Mouse (Mus musculus): Measurements from ENCODE around the gene Npcd. TPM values are rescaled to one million over a fixed set of nuclear protein-coding genes. Genes with fewer than 3 reads are reported as not detected.

Gene Npcd
- polyA plus RNA-seq, 1 experiment from 2014 or later: 0.17 TPM

- no peak overlapping the region for H3K4me3 ChIP-seq
- H3K9me3 ChIP-seq: no peaks in the 10 kb centered on the region
- DNase-seq (ENCODE audit: low spot score): no peak
- H3K27me3 ChIP-seq (ENCODE audit: insufficient read depth, poor library complexity, severe bottlenecking): peaks cover 55% of the 10 kb centered on the region
- peaks cover 26% of the 10 kb centered on the region for H3K4me1 ChIP-seq (replicated peaks)
- no peak overlapping the region for H3K27ac ChIP-seq
- no peaks in the 10 kb centered on the region for H3K36me3 ChIP-seq
- WGBS: 91% methylated on average over 9 of the region's 9 CpGs
Observed at GRCm38 (mm10) chr15:79793076-79793475, 41.0 kb downstream of the Npcd start.

DNA sequence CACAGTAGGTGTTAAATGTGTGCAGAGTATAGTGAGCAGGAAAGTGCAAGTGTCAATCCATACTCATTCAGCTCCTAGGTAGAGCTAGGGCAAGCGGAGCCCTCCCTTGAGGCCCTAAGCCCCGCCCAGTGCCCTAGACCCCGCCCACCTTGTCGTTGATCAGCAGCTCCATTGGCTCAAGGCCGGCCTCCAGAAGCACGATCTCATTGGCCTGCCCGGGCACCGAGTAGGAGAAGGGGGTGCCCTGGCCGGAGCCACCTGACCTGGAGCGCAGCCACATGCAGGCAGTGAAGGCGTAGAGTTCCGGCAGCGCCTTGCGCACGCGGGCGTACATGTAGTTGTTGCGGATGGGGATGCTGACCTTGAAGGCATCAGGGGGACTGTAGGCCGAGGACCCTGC is 41.6 kb downstream of the Npcd start:
- peaks cover 55% of the 10 kb centered on the region for H3K27me3 ChIP-seq (ENCODE audit: insufficient read depth, poor library complexity, severe bottlenecking)
- WGBS: 21% methylated on average over 19 of the region's 19 CpGs
- DNase-seq (ENCODE audit: low spot score): peak; percentile 61

DNA sequence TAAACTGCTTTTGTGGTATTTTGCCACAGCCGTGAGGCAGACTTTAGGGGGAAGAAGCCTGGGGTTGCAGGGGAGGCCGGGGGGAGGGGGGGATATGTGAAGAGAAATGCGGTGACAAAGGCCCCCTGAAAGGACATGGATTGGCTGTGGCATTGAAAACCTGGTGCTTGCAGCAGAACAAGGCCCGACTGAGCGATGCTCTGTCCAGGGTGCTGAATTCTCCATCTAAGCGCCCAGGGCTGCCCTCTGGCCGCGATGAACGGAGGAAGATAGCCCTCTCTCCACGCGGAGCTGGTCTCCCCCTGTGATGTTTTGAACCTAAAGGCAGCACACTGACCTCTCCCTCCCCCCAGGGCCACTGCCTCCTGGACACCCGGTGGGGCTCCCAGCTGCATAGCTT is 42.5 kb downstream of the Npcd start:
- peaks cover 42% of the 10 kb centered on the region for H3K4me1 ChIP-seq (replicated peaks)
- no peak overlapping the region for H3K4me3 ChIP-seq
- H3K36me3 ChIP-seq: no peaks in the 10 kb centered on the region
- no peak overlapping the region for H3K27ac ChIP-seq
- no peaks in the 10 kb centered on the region for H3K9me3 ChIP-seq
- peak; percentile 75 for DNase-seq (ENCODE audit: low spot score)
- peaks cover 57% of the 10 kb centered on the region for H3K27me3 ChIP-seq (ENCODE audit: insufficient read depth, poor library complexity, severe bottlenecking)
- 4% methylated on average over 12 of the region's 12 CpGs for WGBS

More for the DNA sequence above, 41.6 kb downstream of the Npcd start:
- no peaks in the 10 kb centered on the region for H3K9me3 ChIP-seq
- H3K36me3 ChIP-seq: no peaks in the 10 kb centered on the region
- H3K4me3 ChIP-seq: peak overlapping the region; percentile 11
- no peak overlapping the region for H3K27ac ChIP-seq
- peaks cover 32% of the 10 kb centered on the region for H3K4me1 ChIP-seq (replicated peaks)

GRCm38 (mm10) chr15:79790905-79791304 is 43.1 kb downstream of the Npcd start:
- 85% methylated on average over 6 of the region's 6 CpGs for WGBS

DNA sequence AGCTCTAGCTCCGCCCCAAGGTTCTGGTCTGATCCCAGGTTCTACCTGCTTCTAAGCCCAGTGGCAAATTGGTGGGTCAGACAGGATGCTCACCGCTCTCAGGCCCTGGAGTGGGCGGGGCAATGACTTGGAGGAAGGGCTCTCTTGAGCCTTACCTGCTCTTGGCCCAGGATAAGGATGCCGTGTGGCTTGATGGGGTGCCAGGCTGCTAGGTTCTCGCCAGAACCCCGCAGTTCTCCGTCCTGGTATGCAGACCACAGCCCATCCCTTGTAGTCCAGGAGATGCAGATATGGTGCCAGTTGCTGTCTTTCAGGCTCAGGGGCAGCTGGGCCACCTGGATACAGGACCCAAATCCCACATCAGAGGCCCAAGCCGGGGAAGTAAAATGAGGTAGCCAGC is 43.9 kb downstream of the Npcd start:
- H3K9me3 ChIP-seq: no peaks in the 10 kb centered on the region
- no peak overlapping the region for H3K4me3 ChIP-seq
- no peak overlapping the region for H3K27ac ChIP-seq
- H3K27me3 ChIP-seq (ENCODE audit: insufficient read depth, poor library complexity, severe bottlenecking): peaks cover 50% of the 10 kb centered on the region
- WGBS: 57% methylated on average over 8 of the region's 8 CpGs
- no peaks in the 10 kb centered on the region for H3K36me3 ChIP-seq
- peaks cover 48% of the 10 kb centered on the region for H3K4me1 ChIP-seq (replicated peaks)
- no peak for DNase-seq (ENCODE audit: low spot score)

More at GRCm38 (mm10) chr15:79790905-79791304, 43.1 kb downstream of the Npcd start:
- no peaks in the 10 kb centered on the region for H3K36me3 ChIP-seq
- H3K4me3 ChIP-seq: no peak overlapping the region
- peaks cover 53% of the 10 kb centered on the region for H3K27me3 ChIP-seq (ENCODE audit: insufficient read depth, poor library complexity, severe bottlenecking)
- H3K4me1 ChIP-seq (replicated peaks): peaks cover 46% of the 10 kb centered on the region
- DNase-seq (ENCODE audit: low spot score): no peak
- no peak overlapping the region for H3K27ac ChIP-seq
- no peaks in the 10 kb centered on the region for H3K9me3 ChIP-seq

DNA sequence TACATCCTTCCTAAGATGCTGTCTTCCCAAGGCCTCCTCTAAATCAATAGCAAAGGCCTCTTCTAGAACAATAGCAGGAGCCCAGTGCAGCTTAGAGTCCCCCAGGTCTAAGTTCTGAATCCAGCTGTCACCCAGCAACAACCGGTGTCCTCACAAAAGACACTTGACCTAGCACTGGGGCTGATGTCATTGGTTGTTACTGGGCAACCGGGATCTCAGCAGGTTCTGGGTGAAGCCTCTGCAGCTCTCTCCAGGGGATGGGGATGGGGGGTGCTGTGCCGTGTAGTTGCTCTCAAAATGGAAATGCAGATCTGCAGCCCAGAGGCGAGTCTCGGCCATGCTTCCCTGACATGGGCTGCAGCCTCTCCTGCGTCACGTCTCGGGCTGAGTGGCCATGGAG is 46.2 kb downstream of the Npcd start:
- WGBS: 58% methylated on average over 8 of the region's 8 CpGs
- DNase-seq (ENCODE audit: low spot score): peak; percentile 17
- Histone ChIP-seq H3K4me1 (replicated peaks) (peaks cover 41% of the 10 kb centered on the region), H3K27me3 (ENCODE audit: insufficient read depth, poor library complexity, severe bottlenecking) (peaks cover 31% of the 10 kb centered on the region), H3K27ac (peak overlapping the region; percentile 74), H3K9me3 (no peaks in the 10 kb centered on the region), H3K4me3 (no peak overlapping the region), H3K36me3 (no peaks in the 10 kb centered on the region)

DNA sequence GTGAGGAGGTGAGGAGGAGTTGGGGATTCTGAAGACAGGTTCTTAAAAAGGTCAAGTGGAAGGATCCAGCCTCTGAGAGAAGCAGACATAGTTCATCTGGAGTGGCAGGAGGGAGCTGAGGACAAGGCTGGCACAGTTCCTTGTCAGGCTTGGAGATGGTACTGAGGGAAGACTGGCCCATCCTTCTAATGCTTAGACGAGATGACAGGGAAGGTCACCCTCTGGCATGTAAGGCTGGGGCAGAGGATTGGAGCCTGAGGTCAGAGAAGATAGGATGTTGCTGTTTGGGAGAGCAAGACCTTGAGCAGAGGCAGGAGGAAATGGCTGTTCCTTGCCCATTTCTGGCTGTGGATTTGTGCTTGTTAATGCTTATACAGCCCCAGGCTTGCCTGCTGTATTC is 49.0 kb downstream of the Npcd start:
- 63% methylated on average over 1 of the region's 1 CpGs for WGBS

GRCm38 (mm10) chr15:79777749-79778148 is 56.3 kb downstream of the Npcd start, which contains the start of gene Dnal4:
Dnal4 (minus strand) TSS chr15:79777849.
- no peak within 1 kb of the TSS for H3K4me3 ChIP-seq
- H3K27me3 ChIP-seq (ENCODE audit: insufficient read depth, poor library complexity, severe bottlenecking): no peaks in the 10 kb centered on the region
- no peak within 1 kb of the TSS for H3K27ac ChIP-seq
- H3K9me3 ChIP-seq: peaks cover 3% of the 10 kb centered on the region; the same call in 1 of the 2 replicates
- H3K4me1 ChIP-seq (replicated peaks): peaks cover 26% of the 10 kb centered on the region
- H3K36me3 ChIP-seq: no peaks in the 10 kb centered on the region
- DNase-seq (ENCODE audit: low spot score): no peak

More for the DNA sequence above, 49.0 kb downstream of the Npcd start:
- Histone ChIP-seq H3K4me3 (no peak overlapping the region), H3K4me1 (replicated peaks) (peaks cover 25% of the 10 kb centered on the region), H3K27ac (no peak overlapping the region), H3K27me3 (ENCODE audit: insufficient read depth, poor library complexity, severe bottlenecking) (0 out of 2 replicates have a peak, but pooled peaks cover 4% of the 10 kb centered on the region), H3K36me3 (no peaks in the 10 kb centered on the region), H3K9me3 (no peaks in the 10 kb centered on the region)
- DNase-seq (ENCODE audit: low spot score): no peak

- H3K36me3 ChIP-seq: no peaks in the 10 kb centered on the region
- no peak overlapping the region for H3K27ac ChIP-seq
- peaks cover 3% of the 10 kb centered on the region; the same call in 1 of the 2 replicates for H3K9me3 ChIP-seq
- H3K4me1 ChIP-seq (replicated peaks): peaks cover 29% of the 10 kb centered on the region
- no peaks in the 10 kb centered on the region for H3K27me3 ChIP-seq (ENCODE audit: insufficient read depth, poor library complexity, severe bottlenecking)
- WGBS: 63% methylated on average over 7 of the region's 7 CpGs
- no peak for DNase-seq (ENCODE audit: low spot score)
- no peak overlapping the region for H3K4me3 ChIP-seq
Observed at GRCm38 (mm10) chr15:79775662-79776061, 58.4 kb downstream of the Npcd start.

- Histone ChIP-seq H3K4me3 (peak overlapping the region; percentile 74), H3K9me3 (peaks cover 3% of the 10 kb centered on the region; the same call in 1 of the 2 replicates), H3K36me3 (no peaks in the 10 kb centered on the region), H3K4me1 (replicated peaks) (peaks cover 29% of the 10 kb centered on the region), H3K27me3 (ENCODE audit: insufficient read depth, poor library complexity, severe bottlenecking) (no peaks in the 10 kb centered on the region), H3K27ac (peak overlapping the region; percentile 91)
- DNase-seq (ENCODE audit: low spot score): peak; percentile 95
- WGBS: under 1% methylated on average over 50 of the region's 50 CpGs
Observed at GRCm38 (mm10) chr15:79774117-79775027, 59.7 kb downstream of the Npcd start.

GRCm38 (mm10) chr15:79770629-79771240 is 63.3 kb downstream of the Npcd start:
- WGBS: 93% methylated on average over 21 of the region's 21 CpGs
- H3K4me3 ChIP-seq: no peak overlapping the region
- 0 out of 2 replicates have a peak, but pooled peaks cover 2% of the 10 kb centered on the region for H3K36me3 ChIP-seq
- H3K27ac ChIP-seq: no peak overlapping the region
- H3K9me3 ChIP-seq: no peaks in the 10 kb centered on the region
- peaks cover 31% of the 10 kb centered on the region for H3K4me1 ChIP-seq (replicated peaks)
- no peaks in the 10 kb centered on the region for H3K27me3 ChIP-seq (ENCODE audit: insufficient read depth, poor library complexity, severe bottlenecking)
- no peak for DNase-seq (ENCODE audit: low spot score)

DNA sequence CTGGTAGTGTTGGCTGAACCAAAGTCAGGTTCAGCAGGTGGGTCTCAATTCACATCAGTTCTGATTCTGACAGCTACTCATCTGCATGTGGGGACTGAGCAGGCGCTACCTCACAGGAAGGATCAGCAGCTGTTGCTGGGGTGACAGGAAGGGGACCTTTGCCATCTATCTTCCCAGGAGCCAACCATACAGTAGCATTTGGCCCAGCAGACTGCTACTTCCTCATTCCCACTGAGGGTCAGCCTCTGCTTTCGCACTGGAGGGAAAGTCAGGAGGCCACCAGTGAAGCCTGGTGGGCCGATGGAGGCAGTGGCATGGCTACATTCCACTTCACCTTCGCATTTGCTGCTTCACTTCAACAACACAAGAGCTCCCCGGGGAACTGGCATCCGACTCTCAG is 65.7 kb downstream of the Npcd start:
- H3K27ac ChIP-seq: no peak overlapping the region
- peaks cover 25% of the 10 kb centered on the region for H3K36me3 ChIP-seq
- DNase-seq (ENCODE audit: low spot score): no peak
- H3K4me3 ChIP-seq: no peak overlapping the region
- WGBS: 59% methylated on average over 6 of the region's 6 CpGs
- no peaks in the 10 kb centered on the region for H3K27me3 ChIP-seq (ENCODE audit: insufficient read depth, poor library complexity, severe bottlenecking)
- H3K9me3 ChIP-seq: no peaks in the 10 kb centered on the region
- H3K4me1 ChIP-seq (replicated peaks): peaks cover 11% of the 10 kb centered on the region
